Mouse (Mus musculus): Measurements from ENCODE around the gene Zic4. TPM values are rescaled to one million over a fixed set of nuclear protein-coding genes. Genes with fewer than 3 reads are reported as not detected.
A peak's percentile ranks its signal among the peaks of the same experiment; 100 is the strongest.

The Zic4 gene
- polyA plus RNA-seq, 1 experiment from 2014 or later, result not detected

DNA sequence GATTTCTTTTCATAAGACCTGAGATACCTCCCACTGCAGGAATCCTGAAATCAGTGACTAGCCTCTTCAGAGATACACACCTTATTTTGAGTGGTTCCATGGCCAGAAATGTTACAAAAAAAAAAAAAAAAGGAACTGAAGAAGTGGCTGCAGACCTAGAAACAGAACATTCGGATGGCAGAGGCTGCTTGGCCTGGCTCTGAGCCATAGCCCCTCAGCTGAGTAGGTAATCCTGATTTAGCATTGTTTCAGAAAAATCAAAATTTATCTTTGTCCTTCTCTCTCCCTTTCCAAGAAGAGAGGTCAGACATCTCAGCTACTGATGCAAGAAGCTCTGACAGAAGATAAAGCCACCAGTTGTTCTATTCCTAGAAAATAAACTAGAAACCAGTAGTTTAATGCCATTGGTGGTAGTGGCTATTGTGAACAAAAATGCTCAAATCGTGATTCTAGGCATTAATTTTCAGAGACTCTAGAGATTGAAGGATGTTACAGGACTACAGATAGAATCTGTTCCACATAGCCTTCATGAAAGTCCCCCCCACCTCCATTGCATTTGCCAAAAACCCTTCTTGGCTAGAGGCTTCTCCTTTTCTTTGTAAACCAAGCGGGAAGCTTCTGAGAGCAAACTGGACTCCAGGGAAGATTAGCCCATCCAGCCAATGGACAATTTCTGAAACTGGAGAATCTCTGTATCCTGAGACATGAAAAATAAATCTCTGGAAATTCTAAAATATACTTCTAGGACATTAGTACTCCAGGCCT lies 11.8 kb downstream of the Zic4 start:
- Histone ChIP-seq H3K9ac (no peak overlapping the region), H3K27ac (no peak overlapping the region), H3K4me2 (no peak overlapping the region), H3K27me3 (peaks cover 94% of the 10 kb centered on the region), H3K9me3 (replicated peaks) (no peaks in the 10 kb centered on the region), H3K4me3 (replicated peaks) (no peak overlapping the region), H3K36me3 (no peaks in the 10 kb centered on the region), H3K4me1 (replicated peaks) (no peaks in the 10 kb centered on the region)
- 21% methylated on average over 3 of the region's 3 CpGs for WGBS (ENCODE audit: insufficient replicate concordance)
- DNase-seq (no peak), ATAC-seq (ENCODE audit: low read depth) (no peak)

DNA sequence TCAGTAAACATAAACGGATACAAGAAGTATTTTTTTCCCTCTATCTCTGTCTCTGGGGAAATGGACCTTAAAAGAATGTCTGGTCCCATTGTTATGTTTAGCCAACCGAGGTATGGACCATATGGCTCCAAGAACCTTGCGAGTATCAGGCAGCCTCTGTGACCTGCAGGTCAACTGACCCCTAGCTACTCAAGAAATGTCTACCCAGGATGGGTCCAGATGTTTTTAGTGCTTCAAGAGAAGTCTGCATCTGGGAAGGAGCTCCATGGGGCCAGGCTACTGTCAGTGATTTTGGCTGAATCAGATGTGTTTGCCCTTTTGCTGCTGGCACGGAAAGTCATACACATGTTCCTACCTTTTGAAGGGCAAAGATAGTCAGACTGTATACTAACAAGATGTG lies 12.5 kb downstream of the Zic4 start:
- no peak for DNase-seq
- H3K4me2 ChIP-seq, result no peak overlapping the region
- H3K9me3 ChIP-seq (replicated peaks), result no peaks in the 10 kb centered on the region
- H3K4me1 ChIP-seq (replicated peaks), result no peaks in the 10 kb centered on the region
- no peak for ATAC-seq (ENCODE audit: low read depth)
- WGBS (ENCODE audit: insufficient replicate concordance), result 9% methylated on average over 4 of the region's 4 CpGs
- H3K9ac ChIP-seq, result no peak overlapping the region
- H3K27me3 ChIP-seq, result peaks cover 94% of the 10 kb centered on the region
- H3K27ac ChIP-seq, result no peak overlapping the region
- H3K36me3 ChIP-seq, result no peaks in the 10 kb centered on the region
- no peak overlapping the region for H3K4me3 ChIP-seq (replicated peaks)

DNA sequence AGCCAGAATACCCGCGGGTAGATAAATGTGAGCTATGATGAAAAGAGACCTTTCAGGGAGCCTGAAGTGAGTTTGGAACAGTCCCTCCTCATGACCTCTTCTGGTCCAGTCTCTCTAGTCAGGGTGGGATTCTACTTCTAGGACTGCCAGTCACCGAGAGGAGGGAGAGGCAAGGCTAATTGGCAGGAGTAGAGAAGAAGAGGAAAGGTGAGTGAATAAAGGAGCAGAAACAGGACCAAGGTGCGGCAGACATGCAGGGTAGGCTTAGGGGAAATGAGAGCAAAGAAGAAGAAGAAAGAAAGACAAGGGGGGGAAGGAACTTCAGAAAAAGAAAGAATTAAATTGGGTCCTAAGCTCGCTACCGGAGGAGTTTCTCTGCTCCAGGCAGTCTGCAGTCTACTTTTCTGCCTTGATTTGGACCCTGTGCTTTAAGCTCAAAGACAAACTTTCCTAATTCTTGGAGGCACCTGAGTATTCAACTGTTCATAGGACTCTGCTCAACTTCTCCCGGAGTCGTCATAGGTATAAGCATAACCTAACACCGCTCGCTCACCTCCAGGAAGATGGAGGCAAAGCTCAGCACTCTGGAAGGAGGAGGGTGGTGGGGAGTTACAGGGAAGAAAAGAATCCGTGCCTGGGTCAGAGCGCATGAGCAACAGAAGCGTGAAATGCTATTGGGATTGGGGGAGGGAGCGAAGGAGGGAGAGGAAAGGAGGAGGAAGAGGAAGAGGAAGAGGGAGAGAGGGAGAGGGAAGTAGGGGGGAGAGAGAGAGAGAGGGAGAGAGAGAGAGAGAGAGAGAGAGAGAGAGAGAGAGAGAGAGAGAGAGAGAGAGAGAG lies 15.0 kb downstream of the Zic4 start:
- no peaks in the 10 kb centered on the region for H3K36me3 ChIP-seq
- H3K4me1 ChIP-seq (replicated peaks), result no peaks in the 10 kb centered on the region; the same call in 1 of the 2 replicates
- H3K27ac ChIP-seq, result no peak overlapping the region
- peaks cover 95% of the 10 kb centered on the region for H3K27me3 ChIP-seq
- 4% methylated on average over 14 of the region's 14 CpGs for WGBS (ENCODE audit: insufficient replicate concordance)
- H3K9ac ChIP-seq, result no peak overlapping the region
- no peak for DNase-seq
- no peak for ATAC-seq (ENCODE audit: low read depth)
- H3K9me3 ChIP-seq (replicated peaks), result no peaks in the 10 kb centered on the region
- H3K4me3 ChIP-seq (replicated peaks), result no peak overlapping the region
- no peak overlapping the region for H3K4me2 ChIP-seq

DNA sequence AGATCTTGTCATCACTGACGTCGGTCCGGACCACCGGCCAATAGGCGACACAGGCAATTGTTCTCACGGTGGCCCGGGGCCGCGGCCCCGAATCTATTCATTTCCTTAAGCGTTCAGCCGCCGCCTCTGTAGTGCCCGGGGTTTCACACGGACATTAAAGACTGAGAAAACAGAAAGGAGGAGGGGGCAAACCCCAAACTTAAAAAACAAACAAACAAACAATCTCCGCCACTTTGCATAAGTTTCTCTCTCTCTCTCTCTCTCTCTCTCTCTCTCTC lies 15.6 kb downstream of the Zic4 start:
- WGBS (ENCODE audit: insufficient replicate concordance), result 2% methylated on average over 16 of the region's 16 CpGs
- DNase-seq (no peak), ATAC-seq (ENCODE audit: low read depth) (no peak)
- Histone ChIP-seq H3K4me3 (replicated peaks) (no peak overlapping the region), H3K9ac (no peak overlapping the region), H3K36me3 (no peaks in the 10 kb centered on the region), H3K27ac (no peak overlapping the region), H3K27me3 (peaks cover 95% of the 10 kb centered on the region), H3K4me2 (no peak overlapping the region), H3K9me3 (replicated peaks) (no peaks in the 10 kb centered on the region), H3K4me1 (replicated peaks) (no peaks in the 10 kb centered on the region; the same call in 1 of the 2 replicates)

DNA sequence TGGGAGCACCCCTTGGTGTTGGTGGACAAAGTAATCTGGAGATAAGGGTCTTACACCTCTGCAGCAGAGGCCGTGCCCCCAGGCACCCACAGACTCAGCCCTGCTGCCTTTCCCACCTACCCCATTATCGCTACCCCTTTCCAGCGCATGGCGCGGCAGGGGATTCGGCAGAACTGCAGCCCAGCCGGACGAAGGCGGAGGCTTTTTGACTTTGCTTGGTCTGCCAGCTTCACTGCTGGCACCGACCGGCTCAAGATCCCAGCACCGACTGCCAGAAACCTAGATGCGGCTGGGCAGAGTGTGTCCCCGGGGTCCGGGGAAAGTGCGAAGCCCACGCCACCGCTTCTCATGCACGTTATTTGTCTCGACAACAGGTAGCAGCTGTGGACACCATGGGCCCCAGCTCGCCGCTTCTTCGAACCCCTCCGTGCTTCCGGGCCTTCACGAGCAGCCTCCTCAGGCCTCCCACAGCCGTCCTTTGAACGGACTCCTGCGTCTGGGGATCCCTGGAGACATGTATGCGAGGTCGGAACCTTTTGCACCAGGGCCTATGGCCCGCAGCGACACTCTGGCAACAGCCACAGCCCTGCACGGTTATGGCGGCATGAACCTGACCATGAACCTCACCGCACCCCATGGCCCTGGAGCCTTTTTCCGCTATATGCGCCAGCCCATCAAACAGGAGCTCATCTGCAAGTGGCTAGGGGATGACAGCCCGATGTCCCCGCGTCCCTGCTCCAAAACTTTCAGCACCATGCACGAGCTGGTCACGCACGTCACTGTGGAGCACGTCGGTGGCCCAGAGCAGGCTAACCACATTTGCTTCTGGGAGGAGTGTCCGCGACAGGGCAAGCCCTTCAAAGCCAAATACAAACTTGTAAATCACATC lies 16.4 kb downstream of the Zic4 start:
- ATAC-seq (ENCODE audit: low read depth), result no peak
- H3K4me2 ChIP-seq, result no peak overlapping the region
- H3K27me3 ChIP-seq, result peaks cover 99% of the 10 kb centered on the region
- no peaks in the 10 kb centered on the region; the same call in 1 of the 2 replicates for H3K4me1 ChIP-seq (replicated peaks)
- H3K4me3 ChIP-seq (replicated peaks), result no peak overlapping the region
- 3% methylated on average over 48 of the region's 48 CpGs for WGBS (ENCODE audit: insufficient replicate concordance)
- H3K9ac ChIP-seq, result no peak overlapping the region
- no peaks in the 10 kb centered on the region for H3K9me3 ChIP-seq (replicated peaks)
- DNase-seq, result no peak
- no peaks in the 10 kb centered on the region for H3K36me3 ChIP-seq
- no peak overlapping the region for H3K27ac ChIP-seq

DNA sequence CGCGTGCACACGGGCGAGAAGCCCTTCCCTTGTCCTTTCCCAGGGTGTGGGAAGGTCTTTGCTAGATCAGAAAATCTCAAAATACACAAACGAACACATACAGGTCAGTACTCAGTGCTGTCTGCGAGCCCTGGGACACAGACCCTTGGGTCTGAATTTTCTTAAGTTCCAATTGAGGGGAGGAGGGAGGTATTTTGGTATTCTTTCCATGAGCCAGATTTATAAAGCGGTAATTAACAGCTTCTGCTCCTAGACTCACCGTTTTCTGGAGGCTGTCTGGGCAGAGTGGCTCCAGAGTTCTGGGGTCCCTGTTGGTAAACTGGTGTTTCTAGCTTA lies 17.1 kb downstream of the Zic4 start:
- Histone ChIP-seq H3K4me3 (replicated peaks) (no peak overlapping the region), H3K27ac (no peak overlapping the region), H3K36me3 (no peaks in the 10 kb centered on the region), H3K9me3 (replicated peaks) (no peaks in the 10 kb centered on the region), H3K9ac (no peak overlapping the region), H3K4me1 (replicated peaks) (no peaks in the 10 kb centered on the region; the same call in 1 of the 2 replicates), H3K27me3 (peaks cover 99% of the 10 kb centered on the region), H3K4me2 (no peak overlapping the region)
- ATAC-seq (ENCODE audit: low read depth), result no peak
- no peak for DNase-seq
- WGBS (ENCODE audit: insufficient replicate concordance), result 3% methylated on average over 8 of the region's 8 CpGs

DNA sequence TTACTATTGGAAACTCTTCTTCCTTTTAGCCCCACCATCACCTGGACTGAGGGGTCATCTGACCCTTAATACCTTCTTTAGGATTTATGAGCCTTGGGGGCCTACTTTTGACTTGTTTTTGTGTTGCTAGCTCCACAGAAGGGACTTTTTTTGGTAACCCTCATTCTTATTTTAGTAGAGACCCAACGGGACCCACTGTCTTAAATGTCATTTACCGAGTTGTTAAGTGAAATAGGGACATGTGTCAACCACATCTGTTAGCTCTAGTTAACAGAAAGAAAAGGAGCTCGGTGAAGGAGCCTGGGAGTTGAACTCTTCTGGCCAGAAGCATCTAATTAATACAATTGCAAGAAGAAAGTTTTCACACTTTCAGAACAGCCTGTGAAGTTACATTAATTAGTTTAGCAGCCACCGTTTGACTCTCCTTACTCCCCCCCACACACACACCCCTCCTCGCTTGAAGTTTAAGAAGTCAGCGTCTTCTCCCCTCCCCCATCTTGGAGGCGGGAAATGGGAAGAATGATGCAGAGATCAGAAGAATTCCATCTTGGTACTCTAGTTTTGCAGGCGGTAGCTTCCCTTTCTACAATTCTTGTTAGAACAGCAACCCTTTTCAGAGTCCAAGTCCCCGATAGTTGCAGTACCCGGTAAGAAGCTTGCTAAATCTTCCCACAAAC lies 17.7 kb downstream of the Zic4 start:
- Histone ChIP-seq H3K4me1 (replicated peaks) (no peaks in the 10 kb centered on the region; the same call in 1 of the 2 replicates), H3K27ac (no peak overlapping the region), H3K36me3 (no peaks in the 10 kb centered on the region), H3K4me3 (replicated peaks) (no peak overlapping the region), H3K9me3 (replicated peaks) (no peaks in the 10 kb centered on the region), H3K4me2 (no peak overlapping the region), H3K9ac (no peak overlapping the region), H3K27me3 (peaks cover 99% of the 10 kb centered on the region)
- 4% methylated on average over 10 of the region's 10 CpGs for WGBS (ENCODE audit: insufficient replicate concordance)
- no peak for ATAC-seq (ENCODE audit: low read depth)
- no peak for DNase-seq

DNA sequence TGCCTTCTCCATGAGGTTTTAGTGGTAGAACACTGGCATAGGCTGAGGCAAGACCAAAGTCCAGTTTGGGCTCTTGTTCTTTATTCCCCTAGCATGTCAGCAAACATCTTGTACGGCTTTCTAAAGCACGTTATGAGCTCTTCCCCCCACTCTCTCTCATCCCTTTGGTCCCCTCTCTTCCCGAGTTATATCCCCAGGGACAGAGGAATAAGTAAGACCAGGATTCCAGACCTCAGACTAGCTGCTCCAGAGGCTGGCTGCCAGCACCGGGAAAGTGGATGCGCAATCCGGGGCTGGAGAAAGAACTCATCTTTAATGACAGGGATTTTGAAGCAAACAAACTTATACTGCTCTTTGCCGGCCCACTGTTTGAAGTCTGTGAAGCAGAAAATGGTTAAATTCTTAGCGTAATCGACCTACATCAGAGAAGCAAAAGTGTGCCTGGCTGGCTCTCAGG lies 18.3 kb downstream of the Zic4 start:
- 1% methylated on average over 9 of the region's 9 CpGs for WGBS (ENCODE audit: insufficient replicate concordance)
- Histone ChIP-seq H3K27me3 (peaks cover 100% of the 10 kb centered on the region), H3K9ac (no peak overlapping the region), H3K4me3 (replicated peaks) (no peak overlapping the region), H3K36me3 (no peaks in the 10 kb centered on the region), H3K4me2 (no peak overlapping the region), H3K4me1 (replicated peaks) (no peaks in the 10 kb centered on the region; the same call in 1 of the 2 replicates), H3K27ac (no peak overlapping the region), H3K9me3 (replicated peaks) (no peaks in the 10 kb centered on the region)
- no peak for DNase-seq
- ATAC-seq (ENCODE audit: low read depth), result no peak

DNA sequence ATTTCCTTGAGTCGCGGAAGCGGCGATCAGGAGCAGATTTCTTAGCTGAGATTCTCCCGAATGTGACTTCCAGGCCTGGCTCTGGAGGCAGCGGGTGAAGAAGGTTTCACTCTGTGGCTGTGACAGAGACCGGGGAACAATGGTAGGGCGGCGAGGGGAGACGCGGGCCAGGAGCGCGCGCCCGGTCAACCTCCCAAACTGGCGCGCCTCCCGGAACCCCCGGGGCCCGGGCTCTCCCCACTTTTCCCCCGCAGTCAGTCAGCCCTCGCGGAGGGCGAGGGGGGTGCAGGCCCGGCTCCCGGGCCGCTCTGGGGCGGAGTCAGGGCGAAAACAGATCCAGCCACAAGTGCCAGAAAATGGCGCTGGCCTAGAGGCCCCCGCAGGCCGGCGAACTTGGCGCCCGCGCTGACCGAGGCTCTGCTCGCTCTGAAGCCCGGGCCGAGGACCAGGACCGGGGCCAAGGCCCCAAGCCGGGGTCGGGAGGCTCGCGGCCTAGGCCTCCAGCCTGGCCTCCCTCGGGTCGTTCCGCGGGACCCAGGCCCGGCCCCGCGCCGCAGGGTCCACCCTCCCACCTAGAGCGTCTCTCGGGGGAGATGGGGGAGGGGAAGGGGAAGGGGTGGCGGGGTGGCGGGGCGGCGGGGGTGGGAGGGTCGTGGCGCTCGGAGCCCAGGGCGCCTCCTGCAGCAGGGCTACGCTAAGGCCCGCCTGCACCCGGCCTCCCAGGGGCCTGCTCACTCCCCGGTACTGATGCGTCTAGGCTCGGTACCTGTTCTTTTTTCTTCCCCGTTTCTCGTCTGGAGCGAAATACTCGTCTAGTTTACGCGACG lies 19.3 kb downstream of the Zic4 start:
- peak overlapping the region; percentile 44 for H3K4me3 ChIP-seq (replicated peaks)
- H3K9ac ChIP-seq, result no peak overlapping the region
- peaks cover 100% of the 10 kb centered on the region for H3K27me3 ChIP-seq
- no peaks in the 10 kb centered on the region; the same call in 1 of the 2 replicates for H3K4me1 ChIP-seq (replicated peaks)
- no peaks in the 10 kb centered on the region for H3K9me3 ChIP-seq (replicated peaks)
- H3K36me3 ChIP-seq, result no peaks in the 10 kb centered on the region
- H3K27ac ChIP-seq, result no peak overlapping the region
- peak overlapping the region; percentile 56 for H3K4me2 ChIP-seq
- DNase-seq (no peak), ATAC-seq (ENCODE audit: low read depth) (no peak)
- WGBS (ENCODE audit: insufficient replicate concordance), result under 1% methylated on average over 50 of the region's 76 CpGs

DNA sequence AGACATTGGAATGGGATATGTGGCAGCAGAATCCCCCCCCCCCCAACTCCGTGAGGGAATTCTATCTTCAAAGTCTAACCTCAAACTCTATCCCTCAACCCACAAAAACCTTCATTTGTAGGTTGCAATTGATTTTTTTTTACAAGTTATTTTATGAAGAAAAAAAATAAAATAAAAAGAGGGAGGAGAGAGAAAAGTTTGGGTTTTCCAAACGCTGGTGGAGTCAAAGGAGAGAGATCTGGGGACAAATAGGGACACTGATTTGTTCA lies 19.8 kb downstream of the Zic4 start:
- no peak overlapping the region for H3K4me2 ChIP-seq
- no peak overlapping the region for H3K4me3 ChIP-seq (replicated peaks)
- WGBS (ENCODE audit: insufficient replicate concordance), result 0% methylated on average over 2 of the region's 2 CpGs

More for the DNA sequence above, 19.8 kb downstream of the Zic4 start:
- peaks cover 100% of the 10 kb centered on the region for H3K27me3 ChIP-seq
- no peaks in the 10 kb centered on the region; the same call in 1 of the 2 replicates for H3K4me1 ChIP-seq (replicated peaks)
- DNase-seq (no peak), ATAC-seq (ENCODE audit: low read depth) (no peak)
- no peaks in the 10 kb centered on the region for H3K9me3 ChIP-seq (replicated peaks)
- no peak overlapping the region for H3K9ac ChIP-seq
- no peaks in the 10 kb centered on the region for H3K36me3 ChIP-seq
- no peak overlapping the region for H3K27ac ChIP-seq
